Mouse (Mus musculus) testis, adult 2 months (tissue): ENCODE measurements around the gene Ddi2. TPM values are rescaled to one million over a fixed set of nuclear protein-coding genes. Genes with fewer than 3 reads are reported as not detected.

Experiments used
- H3K27ac ChIP-seq: fragments of 200-500 bp; 2 replicates; pipeline ENCODE4 v1.5.1; 2012; ENCODE audit warnings: low read depth, low read length; ENCODE audit not compliant: control insufficient read depth, insufficient read depth
- H3K27me3 ChIP-seq: fragments of 200-500 bp; 2 replicates; pipeline ENCODE4 v1.6.1; 2012; ENCODE audit warnings: mild to moderate bottlenecking, low read length, moderate library complexity; ENCODE audit not compliant: control insufficient read depth, insufficient read depth
- H3K36me3 ChIP-seq: fragments of 200-500 bp; 2 replicates; pipeline ENCODE4 v1.6.1; 2012; ENCODE audit warnings: mild to moderate bottlenecking, low read length; ENCODE audit not compliant: control insufficient read depth, insufficient read depth
- H3K4me1 ChIP-seq: fragments of 200-500 bp; 2 replicates; pipeline ENCODE4 v1.6.1; 2012; ENCODE audit warnings: low read length; ENCODE audit not compliant: control insufficient read depth, insufficient read depth
- H3K4me3 ChIP-seq: fragments of 200-500 bp; 2 replicates; pipeline ENCODE4 v1.5.1; 2012; ENCODE audit warnings: low read depth, mild to moderate bottlenecking, low read length, moderate library complexity, mixed read lengths; ENCODE audit not compliant: control insufficient read depth
- CTCF ChIP-seq: fragments of 200-500 bp; IDR thresholded peaks from 2 replicates; pipeline ENCODE4 v1.5.1; 2012; ENCODE audit warnings: low read depth, mild to moderate bottlenecking, inconsistent platforms, low read length, moderate library complexity; ENCODE audit not compliant: control insufficient read depth, insufficient read depth, insufficient replicate concordance
- POLR2A ChIP-seq: fragments of 200-500 bp; IDR thresholded peaks from 2 replicates; pipeline ENCODE4 v1.6.1; 2012; ENCODE audit warnings: low read depth, mild to moderate bottlenecking, inconsistent platforms, low read length, moderate library complexity; ENCODE audit not compliant: control insufficient read depth
- polyA plus RNA-seq: library from polyadenylated mRNA; depleted of rRNA; stranded (reverse); fragments of >200 nt; gene quantifications from 2 replicates; pipeline ENCODE4 v1.2.3, GENCODE M21; 2012

Gene Ddi2
- polyA plus RNA-seq, 1 experiment: 5.2 TPM

DNA sequence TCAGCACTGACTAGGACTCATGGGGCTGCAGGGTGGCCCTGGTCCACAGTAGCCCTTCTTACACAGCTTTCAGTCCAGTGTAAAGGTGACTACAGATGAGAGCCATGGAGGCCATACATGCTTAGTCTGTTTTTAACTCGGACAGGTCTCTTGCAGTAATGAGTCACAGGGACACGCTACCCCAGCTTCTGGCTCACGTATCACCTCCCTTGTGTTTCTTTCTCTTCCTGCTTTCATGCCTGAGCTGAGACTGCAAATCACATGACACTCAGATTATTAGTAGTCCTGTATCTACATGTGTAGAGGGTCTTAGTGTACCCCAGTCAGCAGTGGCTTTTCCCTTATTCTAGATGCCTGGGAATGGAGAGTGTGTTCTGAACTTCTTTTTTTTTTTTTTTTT is 41.8 kb upstream of the Ddi2 start:
- no peak for TF ChIP-seq POLR2A
- TF ChIP-seq CTCF: no peak
- Histone ChIP-seq H3K4me1 (no peaks in the 10 kb centered on the region; the same call in 1 of the 2 replicates), H3K36me3 (peaks cover 8% of the 10 kb centered on the region), H3K27me3 (no peaks in the 10 kb centered on the region), H3K4me3 (no peak overlapping the region), H3K27ac (no peak overlapping the region)

GRCm38 (mm10) chr4:141763476-141763875 is 40.3 kb upstream of the Ddi2 start:
- H3K36me3 ChIP-seq: peaks cover 8% of the 10 kb centered on the region

DNA sequence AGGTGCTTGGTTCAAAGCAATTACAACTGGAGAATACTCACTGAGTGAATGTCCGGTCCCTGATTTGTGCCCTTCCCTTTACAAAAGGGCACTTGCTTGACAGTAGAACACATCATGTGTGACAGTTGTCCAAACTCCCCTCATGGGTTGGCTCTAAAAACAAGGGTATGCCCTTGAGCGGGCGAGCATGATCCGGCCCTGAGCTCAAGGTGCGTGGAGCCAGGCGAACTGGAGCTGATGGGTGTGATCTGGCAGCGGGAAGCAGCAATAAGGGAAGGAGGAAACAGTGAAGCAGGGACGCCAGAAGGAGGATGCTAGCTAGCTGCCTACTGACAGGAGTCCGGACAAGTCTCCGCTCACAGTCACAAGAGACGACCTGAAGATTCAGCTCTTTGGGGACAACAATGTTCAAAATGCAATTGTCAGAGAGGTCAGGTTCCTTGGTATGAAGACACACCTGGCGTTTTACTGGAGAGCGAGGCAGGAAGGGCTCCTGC is 38.9 kb upstream of the Ddi2 start:
- no peaks in the 10 kb centered on the region for H3K27me3 ChIP-seq
- no peak overlapping the region for H3K4me3 ChIP-seq
- H3K4me1 ChIP-seq: no peaks in the 10 kb centered on the region; the same call in 1 of the 2 replicates
- H3K27ac ChIP-seq: no peak overlapping the region
- peaks cover 8% of the 10 kb centered on the region for H3K36me3 ChIP-seq
- TF ChIP-seq POLR2A (no peak), CTCF (no peak)

More at GRCm38 (mm10) chr4:141763476-141763875, 40.3 kb upstream of the Ddi2 start:
- Histone ChIP-seq H3K4me1 (no peaks in the 10 kb centered on the region; the same call in 1 of the 2 replicates), H3K4me3 (no peak overlapping the region), H3K27ac (no peak overlapping the region), H3K27me3 (no peaks in the 10 kb centered on the region)
- no peak for TF ChIP-seq CTCF
- no peak for TF ChIP-seq POLR2A

GRCm38 (mm10) chr4:141760942-141761341 is 37.7 kb upstream of the Ddi2 start:
- H3K27ac ChIP-seq: no peak overlapping the region
- H3K36me3 ChIP-seq: peaks cover 4% of the 10 kb centered on the region
- no peaks in the 10 kb centered on the region for H3K27me3 ChIP-seq
- no peak overlapping the region for H3K4me3 ChIP-seq
- no peaks in the 10 kb centered on the region for H3K4me1 ChIP-seq
- TF ChIP-seq CTCF (no peak), POLR2A (no peak)

GRCm38 (mm10) chr4:141758874-141759542 is 35.8 kb upstream of the Ddi2 start:
- H3K4me1 ChIP-seq: no peaks in the 10 kb centered on the region
- TF ChIP-seq CTCF (no peak), POLR2A (no peak)

DNA sequence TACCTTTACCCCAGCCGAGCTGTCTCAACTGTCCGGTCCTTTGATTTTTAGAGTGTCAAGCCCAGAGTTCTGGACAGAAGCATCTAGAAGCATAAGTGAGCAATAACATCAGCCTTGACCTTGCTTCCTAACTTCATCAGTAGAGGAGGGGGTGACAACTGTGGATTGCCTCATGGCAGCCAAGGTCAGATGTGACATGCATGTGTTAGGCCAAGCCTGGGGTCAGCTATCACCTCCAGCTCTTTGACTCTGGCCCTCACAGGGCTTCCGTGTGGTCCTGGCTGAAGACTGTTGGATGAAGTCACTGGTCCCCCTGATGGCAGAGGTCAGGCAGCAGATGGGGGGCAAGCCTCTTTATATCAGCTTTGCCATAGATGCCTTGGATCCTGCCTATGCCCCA is 33.9 kb upstream of the Ddi2 start:
- Histone ChIP-seq H3K4me3 (no peak overlapping the region), H3K36me3 (peaks cover 3% of the 10 kb centered on the region), H3K4me1 (no peaks in the 10 kb centered on the region; the same call in 1 of the 2 replicates), H3K27ac (no peak overlapping the region), H3K27me3 (no peaks in the 10 kb centered on the region)
- TF ChIP-seq POLR2A (no peak), CTCF (no peak)

More at GRCm38 (mm10) chr4:141758874-141759542, 35.8 kb upstream of the Ddi2 start:
- Histone ChIP-seq H3K27ac (no peak overlapping the region), H3K4me3 (no peak overlapping the region), H3K36me3 (peaks cover 4% of the 10 kb centered on the region), H3K27me3 (no peaks in the 10 kb centered on the region)

DNA sequence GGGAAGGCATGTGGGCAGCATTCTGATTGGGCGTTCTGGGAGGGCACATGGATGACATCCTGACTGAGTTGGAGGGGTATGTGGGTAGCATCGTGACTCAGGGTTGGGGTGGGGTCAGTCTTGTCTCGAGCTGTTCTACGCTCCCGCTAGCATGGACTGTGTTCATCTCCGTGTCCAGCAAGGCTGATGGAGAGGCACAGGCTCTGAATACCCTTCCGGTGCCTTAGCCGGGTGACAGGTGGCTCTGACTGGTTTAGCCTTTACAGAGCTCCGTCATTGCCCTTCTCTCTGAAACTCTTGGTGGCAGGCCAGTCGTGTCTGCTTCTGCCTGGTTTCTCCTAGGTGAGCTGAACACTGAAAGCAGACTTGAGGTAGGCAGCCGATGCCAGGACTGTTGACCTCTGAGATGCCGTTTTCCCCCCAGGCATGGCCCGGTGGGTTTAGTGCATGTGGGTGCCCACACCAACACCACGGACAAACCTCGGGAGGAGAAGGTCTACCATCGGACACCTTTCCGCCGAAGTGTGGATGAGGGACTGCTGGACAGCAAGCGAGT is 32.2 kb upstream of the Ddi2 start:
- Histone ChIP-seq H3K27ac (no peak overlapping the region), H3K27me3 (no peaks in the 10 kb centered on the region), H3K4me1 (no peaks in the 10 kb centered on the region; the same call in 1 of the 2 replicates), H3K36me3 (no peaks in the 10 kb centered on the region), H3K4me3 (no peak overlapping the region)
- TF ChIP-seq CTCF (no peak), POLR2A (no peak)
